Mouse (Mus musculus): ENCODE measurements around the gene Snx11.

GRCm38 (mm10) chr11:96789990-96790389, 12.6 kb upstream of the Snx11 start:
- no peak for TF ChIP-seq CTCF (IDR thresholded peaks at IDR 0.05; ENCODE audit: control insufficient read depth, insufficient read depth, insufficient read length)
- no peak for TF ChIP-seq USF1 (IDR thresholded peaks at IDR 0.05; ENCODE audit: low read depth)
